Mouse (Mus musculus) liver, embryonic 14.5 days (tissue): ENCODE results near the gene Bet1.

Source experiments
- CTCF ChIP-seq: IDR thresholded peaks from 2 replicates; pipeline ENCODE4 v1.5.1; 2016; ENCODE audit warnings: antibody characterized with exemption, low read depth, control low read depth
- EP300 ChIP-seq: IDR thresholded peaks from 2 replicates; pipeline ENCODE4 v1.6.1; 2016; ENCODE audit warnings: antibody characterized with exemption, low read depth

DNA sequence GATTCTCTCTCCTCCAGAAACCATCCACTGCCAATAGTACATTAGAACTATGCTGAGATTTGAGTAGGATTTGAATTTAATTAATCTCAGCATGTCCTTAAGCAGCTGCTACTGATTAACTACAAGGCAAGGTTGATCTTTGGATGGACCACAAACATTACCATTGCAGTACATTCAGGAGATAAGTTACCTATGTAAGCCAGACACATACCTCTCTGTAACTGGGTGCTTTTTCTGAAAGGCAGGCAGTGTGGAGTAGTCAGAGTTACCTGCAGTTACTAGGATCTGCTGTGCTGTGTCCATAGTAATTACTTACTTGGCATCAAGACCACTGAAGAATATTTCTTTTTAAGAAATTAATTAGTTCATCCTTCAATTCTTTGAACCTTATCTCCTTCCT, 17.1 kb downstream of the Bet1 start:
- TF ChIP-seq CTCF = no peak
- TF ChIP-seq EP300 = no peak
